Mouse (Mus musculus) olfactory bulb, adult 2 months (tissue): ENCODE measurements around the gene Uspl1.

Experiments used
- CTCF ChIP-seq: fragments of 200-500 bp; IDR thresholded peaks from 2 replicates; pipeline ENCODE4 v1.5.1; 2012; ENCODE audit warnings: low read depth, mild to moderate bottlenecking, low read length, moderate library complexity; ENCODE audit not compliant: insufficient read depth
- POLR2A ChIP-seq: fragments of 200-500 bp; IDR thresholded peaks from 2 replicates; pipeline ENCODE4 v1.6.1; 2012; ENCODE audit warnings: mild to moderate bottlenecking, low read depth, low read length, moderate library complexity; ENCODE audit not compliant: insufficient read depth

- TF ChIP-seq CTCF (no peak), POLR2A (no peak)
Measured at GRCm38 (mm10) chr5:149264405-149264804, 80.3 kb downstream of the Uspl1 start, which contains the start of gene Alox5ap.
